Comparison of ENCODE assay signal across 8 mouse cellular contexts in the genomic region with DNA sequence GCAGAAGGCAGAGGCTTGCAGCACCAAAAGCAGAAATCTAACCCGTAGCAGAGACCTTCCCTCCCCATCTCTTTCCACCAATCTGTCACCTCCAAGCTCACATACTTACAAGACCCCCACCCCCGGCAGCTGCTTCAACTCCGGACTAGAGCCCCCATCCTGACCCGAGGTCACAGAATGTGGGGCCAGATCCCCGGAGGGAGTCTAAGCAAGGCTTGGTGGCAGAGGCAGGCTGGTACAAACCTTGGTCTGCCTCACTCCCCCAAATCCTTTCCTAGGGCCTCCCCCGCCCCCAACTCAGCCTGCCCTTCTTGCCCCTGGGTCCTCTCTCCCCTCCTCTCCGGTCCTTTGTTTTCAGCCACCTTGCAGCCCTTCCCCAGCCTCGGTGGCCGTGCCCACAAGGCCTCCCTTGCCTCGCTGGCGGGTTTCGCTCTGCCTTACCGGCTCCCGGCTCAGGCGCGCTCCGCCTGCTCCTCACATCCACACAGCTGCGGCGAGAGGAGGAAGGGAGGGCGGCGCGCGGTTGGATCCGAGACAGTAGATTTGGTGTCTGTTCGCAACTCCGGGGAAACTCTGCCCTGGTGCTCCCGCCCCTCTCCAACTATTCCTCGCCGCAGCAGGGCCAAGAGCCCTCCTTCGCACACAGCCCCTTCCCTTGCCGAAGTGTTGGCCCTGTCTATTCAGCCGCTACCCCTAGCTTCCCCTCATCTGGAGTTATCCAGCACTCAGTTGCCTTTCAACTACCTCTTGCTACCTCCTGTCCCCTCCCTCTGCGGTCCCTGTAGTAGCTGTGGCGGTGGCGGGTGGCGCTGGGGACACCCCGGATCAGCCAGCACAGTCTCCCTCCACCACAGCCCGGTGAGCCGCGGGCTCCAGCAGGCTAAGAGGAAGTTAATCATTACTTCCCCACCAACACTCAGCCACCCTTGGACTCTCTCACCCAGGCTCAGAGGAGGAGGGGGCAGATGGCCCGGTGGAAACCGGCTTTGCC. TPM values are rescaled to one million over a fixed set of nuclear protein-coding genes. Genes with fewer than 3 reads are reported as not detected.
DNase-seq lines count a peak whose midpoint lies in the region; ATAC-seq and TF ChIP-seq lines count a peak whose summit lies in the region.

No protein-coding gene starts in this region.

- peak overlapping the region; percentile 35 for H3K4me2 ChIP-seq in hindbrain, embryonic 11.5 days (replicated peaks; ENCODE audit: low read depth, low read length)
- H3K4me2 ChIP-seq in limb, embryonic 14.5 days (replicated peaks; ENCODE audit: low read depth, low read length, severe bottlenecking) = no peak overlapping the region
- H3K4me2 ChIP-seq in stomach, embryonic 15.5 days = peak overlapping the region; percentile 48

- no peak for ATAC-seq in hindbrain, embryonic 11.5 days (ENCODE audit: low FRiP score)
- no peak for ATAC-seq in limb, embryonic 14.5 days (ENCODE audit: low FRiP score, low read depth)
- ATAC-seq in stomach, embryonic 15.5 days (ENCODE audit: insufficient read depth, low FRiP score, low read depth) = peak; percentile 73; the same call in 1 of the 2 replicates

- H3K36me3 ChIP-seq in ES-Bruce4 (ENCODE audit: control insufficient read depth, insufficient read depth, low read length, poor library complexity, severe bottlenecking) = no peaks in the 10 kb centered on the region
- H3K36me3 ChIP-seq in hindbrain, embryonic 11.5 days (ENCODE audit: control insufficient read depth, insufficient read depth, low read length) = no peaks in the 10 kb centered on the region
- no peaks in the 10 kb centered on the region for H3K36me3 ChIP-seq in limb, embryonic 14.5 days (ENCODE audit: control insufficient read depth, insufficient read depth, low read length)
- H3K36me3 ChIP-seq in stomach, embryonic 15.5 days = no peaks in the 10 kb centered on the region

- H3K4me3 ChIP-seq in ES-Bruce4 (ENCODE audit: low read depth, low read length) = peak overlapping the region; percentile 10
- H3K4me3 ChIP-seq in bone marrow macrophage, adult 2 months (ENCODE audit: insufficient read depth, low read length) = 0 out of 2 replicates have a peak overlapping the region, but pooled peaks have one; percentile 21
- peak overlapping the region; percentile 23 for H3K4me3 ChIP-seq in hindbrain, embryonic 11.5 days (ENCODE audit: low read depth, low read length)
- 0 out of 2 replicates have a peak overlapping the region, but pooled peaks have one; percentile 5 for H3K4me3 ChIP-seq in limb, embryonic 14.5 days (replicated peaks; ENCODE audit: low read length)
- H3K4me3 ChIP-seq in stomach, embryonic 15.5 days (replicated peaks) = peak overlapping the region; percentile 19

- no peak overlapping the region for H3K27ac ChIP-seq in ES-Bruce4 (ENCODE audit: insufficient read depth, low read length)
- no peak overlapping the region for H3K27ac ChIP-seq in bone marrow macrophage, adult 2 months (ENCODE audit: insufficient read depth, low read depth, low read length)
- peak overlapping the region; percentile 84 for H3K27ac ChIP-seq in hindbrain, embryonic 11.5 days (ENCODE audit: low read depth, low read length)
- H3K27ac ChIP-seq in limb, embryonic 14.5 days (replicated peaks; ENCODE audit: low read depth, low read length) = no peak overlapping the region
- no peak overlapping the region for H3K27ac ChIP-seq in stomach, embryonic 15.5 days

- H3K4me1 ChIP-seq in ES-Bruce4 (ENCODE audit: control insufficient read depth, insufficient read depth, low read length) = no peaks in the 10 kb centered on the region
- H3K4me1 ChIP-seq in bone marrow macrophage, adult 2 months (ENCODE audit: control insufficient read depth, insufficient read depth, low read length) = no peaks in the 10 kb centered on the region
- peaks cover 7% of the 10 kb centered on the region; the same call in 1 of the 2 replicates for H3K4me1 ChIP-seq in hindbrain, embryonic 11.5 days (replicated peaks; ENCODE audit: control insufficient read depth, insufficient read depth, low read length)
- H3K4me1 ChIP-seq in limb, embryonic 14.5 days (ENCODE audit: control insufficient read depth, insufficient read depth, low read length) = peaks cover 6% of the 10 kb centered on the region; the same call in 1 of the 2 replicates
- H3K4me1 ChIP-seq in stomach, embryonic 15.5 days = peaks cover 12% of the 10 kb centered on the region; the same call in 1 of the 2 replicates

- peak; percentile 74 for DNase-seq in hindbrain, embryonic 11.5 days (ENCODE audit: low spot score)
- no peak for DNase-seq in limb, embryonic 14.5 days (ENCODE audit: low spot score)
- no peak for DNase-seq in right cerebral cortex, postnatal 25 days
- DNase-seq in layer of hippocampus, postnatal 10 days (ENCODE audit: low spot score in 2 of 2) = no peak
- DNase-seq in cerebellum, adult 9-10 months = no peak

- H3K9ac ChIP-seq in ES-Bruce4 (ENCODE audit: low read depth, poor library complexity, severe bottlenecking) = no peak overlapping the region
- peak overlapping the region; percentile 47; the same call in 1 of the 2 replicates for H3K9ac ChIP-seq in hindbrain, embryonic 11.5 days (ENCODE audit: low read depth, low read length)
- no peak overlapping the region for H3K9ac ChIP-seq in limb, embryonic 14.5 days (ENCODE audit: low read depth, low read length, severe bottlenecking)
- no peak overlapping the region for H3K9ac ChIP-seq in stomach, embryonic 15.5 days

- peaks cover 56% of the 10 kb centered on the region for H3K27me3 ChIP-seq in ES-Bruce4 (ENCODE audit: control insufficient read depth, insufficient read depth, low read length, poor library complexity, severe bottlenecking)
- H3K27me3 ChIP-seq in hindbrain, embryonic 11.5 days (ENCODE audit: control insufficient read depth, insufficient read depth, low read length) = peaks cover 95% of the 10 kb centered on the region
- peaks cover 98% of the 10 kb centered on the region for H3K27me3 ChIP-seq in limb, embryonic 14.5 days (ENCODE audit: control insufficient read depth, insufficient read depth, low read length)
- peaks cover 97% of the 10 kb centered on the region for H3K27me3 ChIP-seq in stomach, embryonic 15.5 days (replicated peaks)

- no peak for TF ChIP-seq POLR2A in ES-Bruce4 (IDR thresholded peaks at IDR 0.05; ENCODE audit: insufficient read depth, low read length)
- no peak for TF ChIP-seq POLR2A in bone marrow macrophage, adult 2 months (IDR thresholded peaks at IDR 0.05; ENCODE audit: borderline replicate concordance, low read depth, low read length)
- TF ChIP-seq POLR2A in limb, embryonic 14.5 days (IDR thresholded peaks at IDR 0.05; ENCODE audit: borderline replicate concordance, extremely low read depth, insufficient read depth, insufficient read length) = no peak

- 0 out of 2 replicates have a peak, but pooled peaks have one; percentile 9 for TF ChIP-seq EP300 in ES-Bruce4 (IDR thresholded peaks at IDR 0.05; ENCODE audit: insufficient read depth, low read depth, low read length)

- WGBS in hindbrain, embryonic 11.5 days = 1% methylated on average over 42 of the region's 42 CpGs
- 1% methylated on average over 41 of the region's 42 CpGs for WGBS in limb, embryonic 14.5 days
- WGBS in stomach, embryonic 15.5 days = 1% methylated on average over 42 of the region's 42 CpGs

- no peaks in the 10 kb centered on the region for H3K9me3 ChIP-seq in ES-Bruce4 (replicated peaks; ENCODE audit: control insufficient read depth, insufficient read depth, low read length, poor library complexity, severe bottlenecking)
- H3K9me3 ChIP-seq in hindbrain, embryonic 11.5 days (ENCODE audit: control insufficient read depth, low read length) = no peaks in the 10 kb centered on the region
- no peaks in the 10 kb centered on the region for H3K9me3 ChIP-seq in limb, embryonic 14.5 days (ENCODE audit: control insufficient read depth, low read length)
- no peaks in the 10 kb centered on the region for H3K9me3 ChIP-seq in stomach, embryonic 15.5 days

- no peak for TF ChIP-seq CTCF in ES-Bruce4 (IDR thresholded peaks at IDR 0.05; ENCODE audit: low read depth, low read length)
- no peak for TF ChIP-seq CTCF in bone marrow macrophage, adult 2 months (IDR thresholded peaks at IDR 0.05; ENCODE audit: low read depth, low read length)

RNA-seq across cellular contexts. Expression of a gene that starts 5.5 kb away (rescaled TPM):
- polyA plus RNA-seq in ES-Bruce4 (2011; ENCODE audit: insufficient read depth, insufficient read length, low read depth, missing spikeins) = not detected in 2 replicates
- polyA plus RNA-seq in bone marrow macrophage, adult 2 months (2012; ENCODE audit: insufficient read depth, insufficient read length, missing spikeins) = not detected in 2 replicates
- 9.3 and 11.1 TPM in 2 replicates for polyA plus RNA-seq in hindbrain, embryonic 11.5 days (2014; fragmentation: Nextera tagmentation; extraction: Ambion mirVana)
- 0.05 and 0.10 TPM in 2 replicates for polyA plus RNA-seq in limb, embryonic 14.5 days (2012; rRNA removed)
- not detected in 2 replicates for polyA plus RNA-seq in limb, embryonic 14.5 days (2014; fragmentation: Nextera tagmentation; extraction: Ambion mirVana)
- 0.08 TPM in 1 of 2 replicates, not detected in the other for polyA plus RNA-seq in stomach, embryonic 15.5 days (2015; fragmentation: Nextera tagmentation; extraction: Ambion mirVana)
- under 1 TPM; 0.20 to 0.37 TPM for total RNA-seq in layer of hippocampus, postnatal 10 days (2021)
